Mouse (Mus musculus): ENCODE data around the gene Il25.

- TF ChIP-seq GATA1 (IDR thresholded peaks at IDR 0.05; ENCODE audit: low read length) (no peak), TAL1 (IDR thresholded peaks at IDR 0.05; ENCODE audit: low read length) (no peak)
Measured at GRCm38 (mm10) chr14:54976633-54977032, 44.1 kb downstream of the Il25 start, which contains the start of gene Gm17428.

Data from erythroblast, embryonic 14.5 days (primary cell).